Mouse (Mus musculus): ENCODE results near the gene Gm2310. TPM values are rescaled to one million over a fixed set of nuclear protein-coding genes. Genes with fewer than 3 reads are reported as not detected.

Gm2310 gene
- polyA plus RNA-seq, 1 experiment from 2014 or later: not detected

GRCm38 (mm10) chr15:8469006-8469575 lies 50.7 kb downstream of the Gm2310 start:
- Histone ChIP-seq H3K9me3 (no peaks in the 10 kb centered on the region), H3K4me2 (no peak overlapping the region), H3K4me3 (replicated peaks) (no peak overlapping the region), H3K27me3 (no peaks in the 10 kb centered on the region), H3K27ac (no peak overlapping the region), H3K36me3 (replicated peaks) (no peaks in the 10 kb centered on the region), H3K4me1 (no peaks in the 10 kb centered on the region), H3K9ac (no peak overlapping the region)
- 58% methylated on average over 4 of the region's 4 CpGs for WGBS
- no peak for ATAC-seq (ENCODE audit: low FRiP score)

Other genes with a start within 250 kb of the Gm2310 start
- gene Nipbl, start 75.5 kb downstream of the Gm2310 start, polyA plus RNA-seq (2016; fragmentation: Nextera tagmentation; extraction: Ambion mirVana): 25.0 and 25.9 TPM in 2 replicates
- gene Slc1a3, start 190.8 kb upstream of the Gm2310 start, polyA plus RNA-seq (2016; fragmentation: Nextera tagmentation; extraction: Ambion mirVana): 63.9 and 75.1 TPM in 2 replicates

Data from forebrain, embryonic 12.5 days (tissue).